Mouse (Mus musculus): ENCODE data around the gene Plcb3. TPM values are rescaled to one million over a fixed set of nuclear protein-coding genes. Genes with fewer than 3 reads are reported as not detected.

The Plcb3 gene
- polyA plus RNA-seq, 1 experiment, result 595 TPM

DNA sequence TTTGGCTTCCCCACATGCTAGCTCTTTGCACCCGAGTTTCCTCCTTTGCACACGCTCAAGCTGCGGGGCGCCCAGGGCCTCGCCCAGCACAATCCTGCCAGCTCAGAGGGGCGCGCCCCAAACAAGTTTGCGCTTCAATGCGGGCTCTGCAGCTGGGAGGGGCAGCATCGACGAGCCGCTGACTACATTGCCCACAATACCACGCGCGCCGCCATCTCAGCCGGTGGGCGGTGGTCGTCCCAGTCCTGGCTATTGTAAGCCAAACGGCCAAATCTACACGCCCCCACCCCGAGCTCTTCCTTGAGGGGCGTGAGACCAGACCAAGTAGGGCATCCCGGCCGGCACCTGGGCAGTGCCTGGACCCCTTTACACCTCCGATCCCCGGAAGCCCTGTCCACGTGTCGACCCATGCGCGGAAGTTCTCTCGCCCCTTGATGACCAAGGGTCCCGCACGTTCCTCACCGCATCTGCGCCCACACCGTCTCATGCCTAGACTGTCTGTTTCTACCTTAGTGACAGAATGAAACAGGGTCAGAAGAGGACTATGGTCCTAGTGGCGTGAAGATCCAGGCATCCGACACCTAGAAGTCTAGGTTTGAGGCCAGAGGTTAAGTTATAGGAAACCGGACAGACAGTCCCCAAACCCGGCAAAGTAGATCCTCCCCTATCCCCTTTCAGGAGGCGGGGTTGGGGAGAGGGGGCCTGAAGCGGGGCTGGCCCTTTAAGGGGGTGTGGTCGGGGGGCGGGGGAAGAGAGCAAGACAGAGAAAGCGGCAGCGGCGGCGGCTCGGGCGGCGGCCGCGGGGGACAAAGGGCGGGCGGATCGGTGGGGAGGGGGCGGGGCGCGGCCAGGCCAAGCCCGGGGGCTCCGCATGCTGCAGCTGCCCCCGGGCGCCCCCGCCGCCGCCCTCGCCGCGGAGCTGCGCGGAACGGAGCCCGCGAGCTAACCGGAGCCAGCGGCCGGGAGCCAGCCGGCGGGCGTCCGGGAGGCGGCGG lies 1.8 kb downstream of the Plcb3 start, which contains the start of gene Ppp1r14b:
Ppp1r14b (plus strand) TSS at position 758 of the 995 bp plus-strand sequence.
- TF ChIP-seq POLR2A (IDR thresholded peaks at IDR 0.05; ENCODE audit: low read depth, low read length) (peak; percentile 34), CTCF (IDR thresholded peaks at IDR 0.05; ENCODE audit: extremely low read depth, insufficient read length, insufficient replicate concordance, low read depth, low read length) (no peak)
- Histone ChIP-seq H3K27me3 (ENCODE audit: control insufficient read depth, insufficient read depth, low read length) (no peaks in the 10 kb centered on the region), H3K4me1 (ENCODE audit: control insufficient read depth, insufficient read depth, insufficient read length, low read length) (peaks cover 32% of the 10 kb centered on the region), H3K36me3 (ENCODE audit: control insufficient read depth, insufficient read depth, low read length) (peaks cover 11% of the 10 kb centered on the region), H3K27ac (ENCODE audit: insufficient read depth, low read depth, low read length) (peak within 1 kb of the TSS; percentile 70), H3K4me3 (ENCODE audit: low read depth, low read length) (peak within 1 kb of the TSS; percentile 69)
- 2% methylated on average over 82 of the region's 84 CpGs for WGBS

GRCm38 (mm10) chr19:6973581-6974190 lies 2.6 kb downstream of the Plcb3 start:
- Histone ChIP-seq H3K36me3 (ENCODE audit: control insufficient read depth, insufficient read depth, low read length) (peaks cover 11% of the 10 kb centered on the region), H3K27me3 (ENCODE audit: control insufficient read depth, insufficient read depth, low read length) (no peaks in the 10 kb centered on the region), H3K4me1 (ENCODE audit: control insufficient read depth, insufficient read depth, insufficient read length, low read length) (peaks cover 26% of the 10 kb centered on the region), H3K27ac (ENCODE audit: insufficient read depth, low read depth, low read length) (peak overlapping the region; percentile 29), H3K4me3 (ENCODE audit: low read depth, low read length) (peak overlapping the region; percentile 69)
- no peak for TF ChIP-seq POLR2A (IDR thresholded peaks at IDR 0.05; ENCODE audit: low read depth, low read length)
- no peak for TF ChIP-seq CTCF (IDR thresholded peaks at IDR 0.05; ENCODE audit: extremely low read depth, insufficient read length, insufficient replicate concordance, low read depth, low read length)
- 36% methylated on average over 12 of the region's 12 CpGs for WGBS

GRCm38 (mm10) chr19:6972247-6972917 lies 3.9 kb downstream of the Plcb3 start:
- H3K36me3 ChIP-seq (ENCODE audit: control insufficient read depth, insufficient read depth, low read length), result peaks cover 2% of the 10 kb centered on the region
- 70% methylated on average over 13 of the region's 13 CpGs for WGBS
- H3K27ac ChIP-seq (ENCODE audit: insufficient read depth, low read depth, low read length), result no peak overlapping the region
- no peak for TF ChIP-seq CTCF (IDR thresholded peaks at IDR 0.05; ENCODE audit: extremely low read depth, insufficient read length, insufficient replicate concordance, low read depth, low read length)
- no peak for TF ChIP-seq POLR2A (IDR thresholded peaks at IDR 0.05; ENCODE audit: low read depth, low read length)
- no peak overlapping the region for H3K4me3 ChIP-seq (ENCODE audit: low read depth, low read length)
- peaks cover 23% of the 10 kb centered on the region for H3K4me1 ChIP-seq (ENCODE audit: control insufficient read depth, insufficient read depth, insufficient read length, low read length)
- H3K27me3 ChIP-seq (ENCODE audit: control insufficient read depth, insufficient read depth, low read length), result no peaks in the 10 kb centered on the region

DNA sequence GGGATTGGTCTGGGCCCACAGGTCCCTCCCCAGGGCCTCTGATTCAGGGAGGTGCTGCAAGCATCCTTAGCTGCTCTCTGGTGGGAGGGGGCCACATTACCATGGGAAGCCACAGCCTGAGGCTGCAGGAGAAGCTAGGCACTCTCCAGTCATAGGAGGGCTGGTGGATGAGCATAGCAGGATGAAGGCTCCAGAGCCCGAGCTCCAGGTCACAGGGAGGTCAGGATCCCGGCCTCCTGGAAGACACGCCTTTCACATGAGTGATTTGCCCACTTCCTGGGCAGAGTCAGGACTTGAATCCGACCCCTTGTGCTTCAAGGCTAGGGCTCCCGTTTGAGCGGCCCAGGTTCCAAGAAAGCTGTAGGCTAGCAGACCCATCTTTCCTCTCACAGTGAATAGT lies 4.6 kb downstream of the Plcb3 start:
- TF ChIP-seq CTCF (IDR thresholded peaks at IDR 0.05; ENCODE audit: extremely low read depth, insufficient read length, insufficient replicate concordance, low read depth, low read length) (no peak), POLR2A (IDR thresholded peaks at IDR 0.05; ENCODE audit: low read depth, low read length) (no peak)
- 41% methylated on average over 6 of the region's 6 CpGs for WGBS
- Histone ChIP-seq H3K27me3 (ENCODE audit: control insufficient read depth, insufficient read depth, low read length) (no peaks in the 10 kb centered on the region), H3K4me1 (ENCODE audit: control insufficient read depth, insufficient read depth, insufficient read length, low read length) (peaks cover 26% of the 10 kb centered on the region), H3K27ac (ENCODE audit: insufficient read depth, low read depth, low read length) (peak overlapping the region; percentile 84; the same call in 1 of the 2 replicates), H3K4me3 (ENCODE audit: low read depth, low read length) (no peak overlapping the region), H3K36me3 (ENCODE audit: control insufficient read depth, insufficient read depth, low read length) (peaks cover 3% of the 10 kb centered on the region)

GRCm38 (mm10) chr19:6970460-6971085 lies 5.7 kb downstream of the Plcb3 start:
- Histone ChIP-seq H3K4me1 (ENCODE audit: control insufficient read depth, insufficient read depth, insufficient read length, low read length) (peaks cover 32% of the 10 kb centered on the region), H3K4me3 (ENCODE audit: low read depth, low read length) (peak overlapping the region; percentile 92), H3K27ac (ENCODE audit: insufficient read depth, low read depth, low read length) (peak overlapping the region; percentile 84), H3K27me3 (ENCODE audit: control insufficient read depth, insufficient read depth, low read length) (no peaks in the 10 kb centered on the region), H3K36me3 (ENCODE audit: control insufficient read depth, insufficient read depth, low read length) (peaks cover 14% of the 10 kb centered on the region)
- 13% methylated on average over 11 of the region's 11 CpGs for WGBS
- no peak for TF ChIP-seq POLR2A (IDR thresholded peaks at IDR 0.05; ENCODE audit: low read depth, low read length)
- no peak for TF ChIP-seq CTCF (IDR thresholded peaks at IDR 0.05; ENCODE audit: extremely low read depth, insufficient read length, insufficient replicate concordance, low read depth, low read length)

DNA sequence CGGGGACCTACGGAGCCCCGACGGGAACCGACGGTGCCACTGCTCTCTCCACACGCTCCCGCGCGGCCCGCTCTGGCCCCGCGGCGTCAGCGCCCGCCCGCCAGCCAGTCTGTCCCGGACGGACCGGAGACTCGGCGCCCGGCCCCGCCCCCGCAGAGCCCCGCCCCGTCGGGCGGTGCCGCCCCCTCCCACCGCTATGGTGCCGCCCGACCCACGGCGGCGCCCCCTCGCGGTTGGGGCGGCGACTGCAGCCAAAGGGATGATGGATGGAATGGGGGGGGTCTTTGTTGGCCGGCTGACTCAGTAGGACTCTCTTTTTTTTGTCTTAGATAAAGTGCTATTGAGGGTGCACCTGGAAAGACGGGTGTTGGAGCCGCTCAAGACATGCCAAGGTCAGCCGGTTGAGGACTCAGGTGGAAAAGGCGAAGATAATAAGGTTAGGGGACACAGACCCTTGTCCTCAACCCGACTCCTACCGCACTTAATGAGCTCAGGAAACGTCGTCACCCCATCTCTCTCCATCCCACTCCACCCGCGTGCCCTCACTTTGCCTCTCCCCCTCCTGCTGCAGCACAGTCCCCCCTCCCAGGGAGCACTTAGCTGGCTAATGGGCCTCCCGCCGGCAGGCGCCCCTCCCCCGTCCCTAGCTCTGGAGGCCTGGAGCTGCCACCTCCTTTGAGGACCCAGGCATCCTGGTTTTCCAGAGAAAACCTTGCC lies 6.4 kb downstream of the Plcb3 start:
- Histone ChIP-seq H3K27me3 (ENCODE audit: control insufficient read depth, insufficient read depth, low read length) (no peaks in the 10 kb centered on the region), H3K4me1 (ENCODE audit: control insufficient read depth, insufficient read depth, insufficient read length, low read length) (peaks cover 32% of the 10 kb centered on the region), H3K27ac (ENCODE audit: insufficient read depth, low read depth, low read length) (peak overlapping the region; percentile 100), H3K4me3 (ENCODE audit: low read depth, low read length) (peak overlapping the region; percentile 92), H3K36me3 (ENCODE audit: control insufficient read depth, insufficient read depth, low read length) (peaks cover 21% of the 10 kb centered on the region)
- TF ChIP-seq CTCF (IDR thresholded peaks at IDR 0.05; ENCODE audit: extremely low read depth, insufficient read length, insufficient replicate concordance, low read depth, low read length) (peak; percentile 79; the same call in 1 of the 2 replicates), POLR2A (IDR thresholded peaks at IDR 0.05; ENCODE audit: low read depth, low read length) (peak; percentile 94)
- WGBS, result 1% methylated on average over 54 of the region's 55 CpGs

Data from small intestine, adult 2 months (tissue).